Comparison of ENCODE assay signal across 8 mouse cellular contexts in the genomic region with DNA sequence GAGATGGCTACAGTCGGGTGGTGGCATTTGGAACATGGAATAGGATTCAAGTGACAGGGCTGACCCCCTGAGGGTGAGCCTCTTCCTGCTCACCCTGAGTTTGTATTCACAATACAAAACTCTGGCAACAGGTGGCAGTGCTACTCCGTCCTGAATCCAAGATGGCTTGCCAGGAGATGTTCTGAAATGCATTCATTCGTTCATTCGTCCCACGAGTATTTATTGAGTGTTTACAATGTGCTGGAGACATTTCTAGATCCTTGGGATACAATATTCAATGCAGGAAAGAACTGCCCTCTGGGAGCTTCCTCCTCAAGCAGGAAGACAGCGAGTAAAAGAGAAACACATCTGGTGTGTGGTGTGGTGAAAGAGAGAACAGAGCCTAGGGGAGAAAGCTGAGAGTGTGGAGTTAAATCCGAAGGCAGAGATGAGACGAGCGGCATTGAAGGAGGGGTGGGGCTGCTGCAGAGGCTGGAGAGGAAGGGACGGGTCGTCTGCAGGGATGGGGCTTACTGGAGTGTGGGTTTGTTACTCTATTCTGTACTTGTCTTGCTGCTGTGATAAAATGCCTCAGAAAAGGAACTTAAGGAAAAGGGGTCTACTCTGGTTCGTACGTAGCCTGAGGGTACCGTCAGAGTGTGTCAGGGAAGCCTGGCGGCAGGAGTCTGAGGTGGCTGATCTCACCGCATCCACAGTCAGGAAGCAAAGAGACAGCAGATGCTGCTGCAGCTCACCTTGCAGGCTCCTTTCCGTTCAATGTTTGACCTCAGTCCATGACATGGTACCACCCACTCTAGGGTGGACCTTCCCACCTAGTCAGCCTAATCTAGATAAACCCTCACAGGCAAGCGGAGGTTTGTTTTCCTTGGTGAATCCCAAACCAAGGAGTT.
DNase-seq lines count a peak whose midpoint lies in the region; ATAC-seq lines count a peak whose summit lies in the region.

No protein-coding gene starts in this region.

- H3K36me3 ChIP-seq in heart, embryonic 13.5 days, result no peaks in the 10 kb centered on the region
- H3K36me3 ChIP-seq in limb, embryonic 15.5 days, result no peaks in the 10 kb centered on the region

- H3K4me1 ChIP-seq in heart, embryonic 13.5 days, result peaks cover 15% of the 10 kb centered on the region
- H3K4me1 ChIP-seq in limb, embryonic 15.5 days, result peaks cover 48% of the 10 kb centered on the region

- H3K9me3 ChIP-seq in heart, embryonic 13.5 days, result peaks cover 8% of the 10 kb centered on the region
- no peaks in the 10 kb centered on the region for H3K9me3 ChIP-seq in limb, embryonic 15.5 days

- peak; percentile 64 to 75 for DNase-seq in cerebellum, postnatal 14 days
- no peak for DNase-seq in cerebellum, adult 9-10 months
- DNase-seq in 416B (ENCODE audit: low read depth), result peak; percentile 74
- peak; percentile 73 for DNase-seq in adrenal gland, postnatal 14 days
- peak; percentile 49 for DNase-seq in retina, postnatal 1 day
- no peak for DNase-seq in right cerebral cortex, adult 18-20 months

- ATAC-seq in heart, embryonic 13.5 days (ENCODE audit: extremely low read depth, insufficient number of reproducible peaks, low FRiP score, low TSS enrichment), result no peak
- ATAC-seq in limb, embryonic 15.5 days (ENCODE audit: insufficient number of reproducible peaks, low FRiP score, low TSS enrichment, low read depth), result peak; percentile 35; the same call in 1 of the 2 replicates

- H3K27ac ChIP-seq in heart, embryonic 13.5 days (replicated peaks), result no peak overlapping the region
- peak overlapping the region; percentile 80 for H3K27ac ChIP-seq in limb, embryonic 15.5 days

- H3K27me3 ChIP-seq in heart, embryonic 13.5 days (replicated peaks), result 0 out of 2 replicates have a peak, but pooled peaks cover 3% of the 10 kb centered on the region
- H3K27me3 ChIP-seq in limb, embryonic 15.5 days, result no peaks in the 10 kb centered on the region

- H3K4me2 ChIP-seq in heart, embryonic 13.5 days, result peak overlapping the region; percentile 25
- H3K4me2 ChIP-seq in limb, embryonic 15.5 days, result peak overlapping the region; percentile 27; the same call in 1 of the 2 replicates

- WGBS in heart, embryonic 13.5 days, result 33% methylated on average over 18 of the region's 18 CpGs
- 20% methylated on average over 18 of the region's 18 CpGs for WGBS in limb, embryonic 15.5 days

- H3K4me3 ChIP-seq in heart, embryonic 13.5 days, result no peak overlapping the region
- no peak overlapping the region for H3K4me3 ChIP-seq in limb, embryonic 15.5 days

- H3K9ac ChIP-seq in heart, embryonic 13.5 days, result peak overlapping the region; percentile 58; the same call in 1 of the 2 replicates
- H3K9ac ChIP-seq in limb, embryonic 15.5 days, result no peak overlapping the region

Comparison
In these comparisons a context has a peak if more than half of its experiments do, and no peak if none do; other contexts are left out.
1. DNase-seq: peak in cerebellum, postnatal 14 days (2 of 2), 416B (single experiment), adrenal gland, postnatal 14 days (single experiment) and retina, postnatal 1 day (single experiment); none in cerebellum, adult 9-10 months (single experiment) and right cerebral cortex, adult 18-20 months (single experiment).